Mouse (Mus musculus) CH12.LX (cell line): ENCODE data around the gene Gm9774. TPM values are rescaled to one million over a fixed set of nuclear protein-coding genes. Genes with fewer than 3 reads are reported as not detected.

Experiments
- DNase-seq: peaks from one replicate; pipeline ENCODE4 v3.0.0-alpha.2; 2013; ENCODE audit errors: extremely low read depth
- H3K27ac ChIP-seq: 2 replicates; pipeline ENCODE4 v1.5.1; 2012; ENCODE audit warnings: low read depth, mild to moderate bottlenecking, control low read depth, moderate library complexity; ENCODE audit not compliant: insufficient read depth
- H3K27me3 ChIP-seq: replicated peaks from 2 replicates; pipeline ENCODE3; 2012; ENCODE audit warnings: inconsistent platforms
- H3K36me3 ChIP-seq, 2 experiments: replicated peaks in 1 of 2; 2 replicates each; pipeline versions ENCODE3 to v1.6.1; 2012; ENCODE audit warnings: inconsistent platforms in 1 of 2, low read length in 1 of 2, mild to moderate bottlenecking in 1 of 2, mixed read lengths in 1 of 2, moderate library complexity in 1 of 2; ENCODE audit not compliant: control insufficient read depth in 1 of 2, insufficient read depth in 1 of 2
- H3K4me1 ChIP-seq, 2 experiments: 2 replicates each; pipeline ENCODE4 v1.6.1; 2012; ENCODE audit warnings: inconsistent platforms in 1 of 2, moderate library complexity in 1 of 2; ENCODE audit not compliant: insufficient read depth in 2 of 2, control insufficient read depth in 1 of 2
- H3K4me2 ChIP-seq: 2 replicates; pipeline ENCODE4 v1.6.1; 2012; ENCODE audit warnings: low read depth, mild to moderate bottlenecking, control low read depth; ENCODE audit not compliant: poor library complexity, insufficient read depth, severe bottlenecking
- H3K4me3 ChIP-seq, 3 experiments: fragments of 150-350 bp in 1 of 3; sonication (generic) in 1 of 3; replicated peaks in 1 of 3; 2 replicates each; pipeline versions ENCODE3 to v1.5.1; 2011 to 2012; ENCODE audit warnings: low read depth in 2 of 3, low read length in 2 of 3, mild to moderate bottlenecking in 2 of 3, moderate library complexity in 2 of 3, control low read depth in 1 of 3, improper control_type of control experiment in 1 of 3, inconsistent platforms in 1 of 3, mixed read lengths in 1 of 3; ENCODE audit not compliant: poor library complexity in 1 of 3
- H3K79me2 ChIP-seq: replicated peaks from 2 replicates; pipeline ENCODE4 v1.6.1; 2012; ENCODE audit warnings: mild to moderate bottlenecking, moderate library complexity; ENCODE audit not compliant: control insufficient read depth, poor library complexity, insufficient read depth, severe bottlenecking; ENCODE audit errors: extremely low read depth
- H3K9ac ChIP-seq: 2 replicates; pipeline ENCODE4 v1.6.1; 2012; ENCODE audit warnings: low read depth, mild to moderate bottlenecking, control low read depth, moderate library complexity; ENCODE audit not compliant: insufficient read depth
- H3K9me3 ChIP-seq: replicated peaks from 2 replicates; pipeline ENCODE3; 2012; ENCODE audit warnings: low read length, inconsistent platforms, mixed read lengths
- CTCF ChIP-seq, 2 experiments: IDR thresholded peaks in 1 of 2; conservative IDR thresholded peaks in 1 of 2; 2 replicates each; pipeline ENCODE4 v1.5.1; 2011 to 2012; ENCODE audit warnings: low read depth in 2 of 2, low read length in 2 of 2, improper control_type of control experiment in 1 of 2, inconsistent platforms in 1 of 2, mild to moderate bottlenecking in 1 of 2, moderate library complexity in 1 of 2
- JUN ChIP-seq: IDR thresholded peaks from 2 replicates; pipeline ENCODE4 v1.6.1; 2011; ENCODE audit warnings: low read depth, mild to moderate bottlenecking, low read length, improper control_type of control experiment, moderate library complexity; ENCODE audit not compliant: insufficient read depth
- JUND ChIP-seq: conservative IDR thresholded peaks from 2 replicates; pipeline ENCODE4 v1.6.1; 2011; ENCODE audit warnings: low read depth, low read length, improper control_type of control experiment
- KAT2A ChIP-seq: IDR thresholded peaks from 2 replicates; pipeline ENCODE4 v1.6.1; 2012; ENCODE audit warnings: low read length, improper control_type of control experiment, inconsistent platforms; ENCODE audit not compliant: insufficient replicate concordance
- MAX ChIP-seq: IDR thresholded peaks from 2 replicates; pipeline ENCODE4 v1.6.1; 2011; ENCODE audit warnings: low read length, improper control_type of control experiment
- MYC ChIP-seq: IDR thresholded peaks from 2 replicates; pipeline ENCODE4 v1.6.1; 2011; ENCODE audit warnings: low read depth, mild to moderate bottlenecking, improper control_type of control experiment, low read length
- NELFE ChIP-seq: IDR thresholded peaks from 2 replicates; pipeline ENCODE4 v1.6.1; 2011; ENCODE audit warnings: low read depth, low read length, improper control_type of control experiment
- NRF1 ChIP-seq: IDR thresholded peaks from 2 replicates; pipeline ENCODE4 v1.6.1; 2014; ENCODE audit warnings: low read depth, mild to moderate bottlenecking, inconsistent platforms, low read length, improper control_type of control experiment, moderate library complexity
- POLR2A ChIP-seq: IDR thresholded peaks from 2 replicates; pipeline ENCODE4 v1.6.1; 2011; ENCODE audit warnings: low read depth, mild to moderate bottlenecking, improper control_type of control experiment, low read length
- RAD21 ChIP-seq: IDR thresholded peaks from 2 replicates; pipeline ENCODE4 v1.6.1; 2011; ENCODE audit warnings: low read depth, mild to moderate bottlenecking, low read length, improper control_type of control experiment, moderate library complexity
- UBTF ChIP-seq: IDR thresholded peaks from 2 replicates; pipeline ENCODE4 v1.6.1; 2012; ENCODE audit warnings: low read depth, mild to moderate bottlenecking, inconsistent platforms, low read length, improper control_type of control experiment, moderate library complexity
- ZC3H11A ChIP-seq: IDR thresholded peaks from 2 replicates; pipeline ENCODE4 v1.6.1; 2012; ENCODE audit warnings: low read depth, mild to moderate bottlenecking, inconsistent platforms, low read length, improper control_type of control experiment
- dilution Hi-C: fragments of 300-500 bp; cut with MboI; formaldehyde crosslinking; loops from 2 replicates; pipeline ENCODE4 v1.14.3; 2020; ENCODE audit warnings: low sequenced_read_pairs; ENCODE audit not compliant: extremely low pct_unique_long_range_greater_than_20kb, extremely low pct_ligation_motif_present
- in situ Hi-C: fragments of 300-500 bp; cut with MboI; formaldehyde crosslinking; loops from 3 replicates; pipeline ENCODE4 v1.14.3; 2019; ENCODE audit warnings: low sequenced_read_pairs, low pct_ligation_motif_present, low pct_unique_long_range_greater_than_20kb, mixed read lengths
- polyA plus RNA-seq: library from polyadenylated mRNA; unstranded; fragments of >175 nt; gene quantifications from 2 replicates; pipeline ENCODE4 v1.2.1, GENCODE M21; 2012; ENCODE audit warnings: low read depth; ENCODE audit not compliant: insufficient read length
- total RNA-seq, 2 experiments: library from RNA; depleted of rRNA; stranded (reverse); fragments of 300-350 nt in 1 of 2; fragments of >200 nt in 1 of 2; gene quantifications; 2 replicates each; pipeline ENCODE4 v1.2.3; 2012 to 2014

The Gm9774 gene
- total and polyA plus RNA-seq, 3 experiments = 10.6 to 87.2 (median 11.9) TPM

DNA sequence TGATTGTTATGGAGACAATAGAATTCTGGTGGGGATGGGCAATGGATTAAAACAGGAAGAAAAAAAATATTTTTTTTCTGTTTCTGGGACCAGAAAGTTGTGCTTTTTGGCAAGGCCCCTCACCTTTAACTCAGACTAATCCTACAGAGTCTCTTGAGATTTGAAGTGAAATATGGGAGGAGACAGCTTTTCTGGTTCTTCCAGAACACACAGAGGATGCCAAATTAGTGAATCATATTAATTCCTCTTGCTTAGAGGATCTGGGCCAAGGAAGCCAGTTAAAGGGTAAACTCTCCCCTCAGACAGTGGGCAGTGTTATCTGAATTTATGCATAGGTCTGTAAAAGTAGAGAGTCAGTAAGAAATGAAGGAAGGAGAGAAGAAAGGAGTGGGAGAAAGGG is 38.2 kb upstream of the Gm9774 start:
- Histone ChIP-seq H3K27me3 (no peaks in the 10 kb centered on the region), H3K4me2 (no peak overlapping the region), H3K9me3 (peaks cover 23% of the 10 kb centered on the region), H3K4me1 (no peaks in the 10 kb centered on the region), H3K27ac (no peak overlapping the region), H3K79me2 (no peaks in the 10 kb centered on the region), H3K36me3 (no peaks in the 10 kb centered on the region), H3K9ac (no peak overlapping the region), H3K4me3 (no peak overlapping the region)
- TF ChIP-seq UBTF (no peak), JUN (no peak), MYC (no peak), NELFE (no peak), NRF1 (no peak)
- DNase-seq = no peak
- in situ Hi-C loops = no loop called here
- dilution Hi-C loops = no loop called here

DNA sequence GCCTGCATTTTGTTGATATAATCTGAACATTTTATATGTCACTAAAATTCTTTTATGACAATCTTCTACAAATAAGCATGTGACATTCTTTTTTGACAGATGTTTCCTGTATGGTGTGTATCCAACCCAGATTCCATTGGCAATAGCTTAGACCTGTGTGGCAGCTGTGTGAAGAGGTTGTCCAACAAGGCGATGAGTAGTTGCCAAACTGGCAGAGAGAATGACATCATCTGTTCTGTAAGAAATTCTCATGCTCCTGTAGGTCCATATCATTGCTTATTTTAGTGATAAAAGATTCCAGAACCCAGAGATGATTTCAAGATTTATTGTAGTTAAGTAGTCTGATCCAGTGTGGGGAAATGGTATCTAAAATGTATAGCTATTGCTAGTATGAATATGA is 37.4 kb upstream of the Gm9774 start:
- H3K27ac ChIP-seq = no peak overlapping the region
- no peaks in the 10 kb centered on the region for H3K27me3 ChIP-seq
- H3K36me3 ChIP-seq = no peaks in the 10 kb centered on the region
- H3K9me3 ChIP-seq = peaks cover 18% of the 10 kb centered on the region
- DNase-seq = no peak
- in situ Hi-C loops = no loop called here
- TF ChIP-seq NELFE (no peak), POLR2A (no peak), CTCF (conservative IDR thresholded peaks at IDR 0.05 in 1 of 2, IDR thresholded peaks at IDR 0.05 in 1 of 2; ENCODE audit: low read depth in 2 of 2, low read length in 2 of 2) (no peak), KAT2A (no peak), MAX (no peak), RAD21 (no peak), ZC3H11A (no peak)
- no peak overlapping the region for H3K9ac ChIP-seq
- H3K4me3 ChIP-seq = no peak overlapping the region
- no peaks in the 10 kb centered on the region for H3K4me1 ChIP-seq
- dilution Hi-C loops = no loop called here
- H3K4me2 ChIP-seq = no peak overlapping the region
- H3K79me2 ChIP-seq = no peaks in the 10 kb centered on the region

DNA sequence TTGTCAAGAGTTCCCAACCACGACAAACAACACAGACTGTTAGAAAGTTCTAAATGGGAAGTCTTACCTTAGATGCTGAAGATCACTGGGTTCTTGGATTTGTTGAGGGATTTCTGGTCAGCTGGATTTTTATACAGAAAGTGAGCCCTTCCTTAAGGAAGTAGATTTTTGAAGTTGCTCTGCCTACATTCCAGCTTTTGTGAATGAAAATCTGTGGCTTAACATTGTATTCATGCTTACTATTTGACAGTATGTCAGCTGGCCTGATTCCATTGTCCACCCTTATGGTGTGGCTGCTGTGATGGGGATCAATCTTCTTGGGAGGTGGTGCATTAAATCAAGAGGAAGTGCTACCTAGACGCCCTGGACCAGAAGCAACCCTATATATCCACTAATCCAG is 29.4 kb upstream of the Gm9774 start, which contains the start of gene Sprr3:
Gene Sprr3 (minus strand): TSS at position 101 of the 400 bp plus-strand sequence.
- Histone ChIP-seq H3K36me3 (no peaks in the 10 kb centered on the region), H3K4me1 (no peaks in the 10 kb centered on the region), H3K9ac (no peak within 1 kb of the TSS)
- TF ChIP-seq JUND = no peak
- TF ChIP-seq, all 38 proteins: peak for 0
- Histone ChIP-seq H3K4me3 (no peak within 1 kb of the TSS), H3K9me3 (peaks cover 33% of the 10 kb centered on the region), H3K79me2 (no peaks in the 10 kb centered on the region; the same call in 1 of the 2 replicates), H3K27me3 (no peaks in the 10 kb centered on the region), H3K27ac (no peak within 1 kb of the TSS), H3K4me2 (no peak within 1 kb of the TSS)
- DNase-seq = no peak
- in situ Hi-C loops (no loop called here), dilution Hi-C loops (no loop called here)
